Mouse (Mus musculus): ENCODE data around the gene Pak1ip1.
A peak's percentile ranks its signal among the peaks of the same experiment; 100 is the strongest.

Gene Pak1ip1

DNA sequence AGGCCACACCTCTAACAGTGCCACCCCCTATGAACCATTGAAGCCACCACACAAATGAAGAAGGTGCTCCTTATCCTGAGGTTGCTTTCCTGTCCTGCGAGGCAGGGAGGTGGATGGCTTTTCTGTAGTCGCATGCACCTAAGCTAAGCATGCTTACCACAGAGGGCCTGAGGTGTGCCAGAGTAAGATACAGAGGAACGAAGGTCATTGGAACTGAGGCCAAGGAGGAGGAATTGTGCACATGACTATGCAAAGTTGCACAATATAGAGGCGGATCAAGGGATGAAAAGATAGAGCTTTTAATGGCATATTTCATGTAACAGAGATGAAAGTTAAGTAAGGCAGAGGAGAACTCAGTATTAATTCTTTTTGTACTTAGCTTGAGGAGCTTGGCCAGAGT lies 5.4 kb downstream of the Pak1ip1 start:
- DNase-seq (ENCODE audit: low read depth, low spot score), result no peak

- DNase-seq (ENCODE audit: low read depth, low spot score), result no peak
These were observed 7.4 kb downstream of the Pak1ip1 start for GRCm38 (mm10) chr13:41008271-41008670.

DNA sequence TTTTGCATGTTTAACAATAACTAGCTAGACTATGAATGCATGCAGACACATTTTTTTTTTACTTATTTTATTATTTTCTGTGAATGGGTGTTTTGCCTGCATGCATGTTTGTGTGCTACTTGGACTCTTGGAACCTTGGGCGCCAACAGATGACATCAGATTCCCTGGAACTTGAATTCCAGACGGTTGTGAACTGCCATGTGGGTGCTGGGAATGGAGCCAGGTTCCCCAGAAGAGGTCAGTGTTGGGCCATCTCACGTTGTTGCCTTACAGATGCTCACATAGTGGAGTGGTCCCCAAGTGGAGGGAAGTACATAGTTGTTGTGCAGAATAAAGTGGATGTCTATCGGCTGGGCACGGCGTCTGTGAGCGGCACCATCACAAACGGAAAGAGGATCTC lies 8.1 kb downstream of the Pak1ip1 start:
- no peak for DNase-seq (ENCODE audit: low read depth, low spot score)

DNA sequence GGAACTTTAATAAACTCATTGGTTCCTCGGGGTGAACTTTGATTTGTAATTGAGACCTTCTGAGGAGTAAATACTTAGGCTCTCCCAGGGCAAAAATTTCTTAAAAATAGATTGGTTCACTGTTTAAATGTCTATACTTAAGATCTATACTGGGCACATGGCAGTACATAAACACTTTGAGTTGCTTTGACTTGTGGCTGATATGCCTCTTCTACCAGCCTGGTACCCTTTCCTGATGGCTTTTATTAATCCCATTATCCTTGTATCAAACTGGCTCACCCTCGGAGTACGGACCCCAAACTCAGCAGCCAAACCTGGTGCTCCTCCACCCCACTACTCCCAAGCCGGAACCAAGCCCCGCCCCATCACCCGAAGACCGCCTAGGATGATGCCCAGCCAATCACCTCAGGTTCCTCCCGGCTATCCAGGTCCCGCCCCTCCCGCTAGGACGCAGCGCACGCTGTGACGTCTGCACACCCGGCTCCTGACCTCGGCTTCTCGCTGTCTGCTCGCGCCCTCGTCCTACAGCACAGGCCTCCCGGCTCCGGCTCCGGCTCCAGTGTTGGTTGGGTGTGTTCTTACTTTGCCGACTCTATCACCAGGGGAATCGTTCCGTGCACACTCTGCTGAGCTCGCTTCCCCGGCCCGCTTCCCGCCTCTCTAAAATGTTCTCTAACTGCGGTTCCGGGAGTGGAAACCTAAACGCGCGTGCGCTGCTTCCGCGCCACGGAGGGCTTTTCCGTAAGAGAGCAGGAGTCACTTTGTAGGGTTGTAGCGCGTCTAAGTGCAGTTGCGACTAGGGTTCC lies 15.2 kb downstream of the Pak1ip1 start, which contains the start of gene Tmem14c:
Gene Tmem14c (plus strand): TSS at position 464 of the 806 bp plus-strand sequence.
- DNase-seq (ENCODE audit: low read depth, low spot score), result peak; percentile 95

DNA sequence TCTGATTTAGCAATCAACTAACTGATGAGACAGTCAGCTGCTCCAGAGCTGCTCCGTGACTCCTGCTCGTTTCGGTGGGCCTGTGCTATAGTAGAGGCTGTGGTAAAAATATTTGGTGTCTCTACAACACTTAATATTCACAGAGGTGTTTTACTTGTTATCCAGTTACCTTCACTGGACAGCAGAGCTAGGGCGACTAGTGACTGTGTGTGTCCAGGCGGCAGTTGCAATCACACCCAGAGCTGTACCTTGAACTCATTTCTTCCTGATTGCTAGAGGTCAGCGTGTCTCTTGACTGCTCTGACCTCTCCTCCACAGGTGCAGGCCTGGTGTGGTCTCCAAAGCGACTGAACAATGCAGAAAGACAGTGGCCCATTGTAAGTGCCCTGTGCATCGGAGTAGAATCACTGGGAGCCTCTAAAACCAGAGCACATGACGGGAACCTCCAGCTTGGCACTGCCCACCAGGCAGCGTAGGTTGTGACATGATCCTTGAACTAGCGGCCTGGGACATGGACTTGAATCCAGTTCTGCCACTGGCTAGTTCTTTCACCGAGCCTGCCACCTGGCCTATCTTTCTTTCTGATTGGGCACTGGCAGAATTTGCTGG lies 16.1 kb downstream of the Pak1ip1 start:
- DNase-seq (ENCODE audit: low read depth, low spot score), result peak; percentile 5

GRCm38 (mm10) chr13:41017832-41018231 lies 17.0 kb downstream of the Pak1ip1 start:
- no peak for DNase-seq (ENCODE audit: low read depth, low spot score)

DNA sequence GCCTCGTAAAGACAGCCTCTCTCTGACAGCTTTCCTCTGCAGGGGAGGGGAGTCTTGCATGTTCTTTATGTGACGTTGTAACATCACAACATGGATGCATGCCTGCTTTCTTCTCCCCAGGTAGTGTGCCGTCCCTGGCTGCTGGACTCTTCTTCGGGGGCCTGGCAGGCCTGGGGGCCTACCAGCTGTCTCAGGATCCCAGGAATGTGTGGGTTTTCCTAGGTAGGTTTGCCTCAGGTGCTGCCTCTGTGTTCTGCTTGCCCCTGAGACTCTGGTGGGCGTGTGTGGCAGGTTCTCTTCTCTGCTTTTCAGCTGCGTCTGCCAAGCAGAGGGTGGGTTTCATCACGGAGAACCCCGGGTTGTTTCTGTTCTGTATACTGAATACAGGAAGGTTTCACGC lies 17.4 kb downstream of the Pak1ip1 start:
- DNase-seq (ENCODE audit: low read depth, low spot score), result no peak

- no peak for DNase-seq (ENCODE audit: low read depth, low spot score)
These were observed 18.2 kb downstream of the Pak1ip1 start for GRCm38 (mm10) chr13:41018756-41019591.

GRCm38 (mm10) chr13:41020494-41020893 lies 19.7 kb downstream of the Pak1ip1 start:
- DNase-seq (ENCODE audit: low read depth, low spot score), result no peak

- no peak for DNase-seq (ENCODE audit: low read depth, low spot score)
These were observed 20.8 kb downstream of the Pak1ip1 start for GRCm38 (mm10) chr13:41021607-41022006.

GRCm38 (mm10) chr13:41022099-41022498 lies 21.3 kb downstream of the Pak1ip1 start:
- no peak for DNase-seq (ENCODE audit: low read depth, low spot score)

DNA sequence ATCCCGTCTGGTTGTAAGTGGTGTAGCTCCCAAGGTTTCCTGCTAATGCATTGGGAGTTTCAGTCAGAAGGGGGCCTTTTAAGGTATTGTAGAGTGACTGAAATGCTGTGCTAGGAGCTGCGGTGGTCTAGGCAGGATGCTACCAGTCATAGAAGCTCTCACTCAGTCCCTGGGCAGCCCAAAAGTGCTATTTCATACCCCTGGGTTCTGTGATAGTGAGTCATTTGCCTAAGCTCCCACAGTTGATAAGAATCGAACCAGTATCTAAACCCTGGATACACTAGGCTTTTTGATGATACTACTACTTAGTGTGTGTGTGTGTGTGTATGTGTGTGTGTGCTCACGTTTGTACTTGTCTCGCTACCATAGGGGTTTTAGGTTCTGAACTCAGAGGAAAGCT lies 29.3 kb downstream of the Pak1ip1 start:
- DNase-seq (ENCODE audit: low read depth, low spot score), result no peak

GRCm38 (mm10) chr13:41042511-41042910 lies 41.7 kb downstream of the Pak1ip1 start:
- no peak for DNase-seq (ENCODE audit: low read depth, low spot score)

GRCm38 (mm10) chr13:41045901-41046300 lies 45.1 kb downstream of the Pak1ip1 start:
- no peak for DNase-seq (ENCODE audit: low read depth, low spot score)

DNA sequence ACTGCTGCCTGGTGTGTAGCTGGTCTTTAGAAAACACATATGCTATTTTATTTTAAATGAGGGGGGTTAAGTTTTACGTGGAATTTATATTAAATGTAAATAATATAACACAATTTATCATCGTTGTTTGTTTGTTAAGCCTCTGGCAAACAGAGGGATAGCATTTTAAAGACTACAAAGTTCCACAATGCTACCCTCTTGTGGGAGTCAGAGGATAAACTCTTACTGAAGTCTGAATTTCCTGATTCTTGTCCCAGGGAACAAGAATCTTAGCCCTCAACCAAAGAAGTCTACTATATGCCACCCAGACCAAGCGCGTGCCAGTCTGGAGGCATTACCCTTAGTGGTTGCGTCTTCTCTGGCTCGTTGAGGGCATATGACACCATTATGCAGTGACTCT lies 46.5 kb downstream of the Pak1ip1 start:
- no peak for DNase-seq (ENCODE audit: low read depth, low spot score)

GRCm38 (mm10) chr13:41051965-41052364 lies 51.1 kb downstream of the Pak1ip1 start:
- no peak for DNase-seq (ENCODE audit: low read depth, low spot score)
